Mouse (Mus musculus) E14TG2a.4 (cell line): ENCODE measurements around the gene Nodal.

Source experiments
- CTCF ChIP-seq: conservative IDR thresholded peaks from 2 replicates; pipeline ENCODE4 v1.5.1; 2014; ENCODE audit warnings: low read length
- NANOG ChIP-seq: IDR thresholded peaks from 2 replicates; pipeline ENCODE4 v1.6.1; 2014; ENCODE audit warnings: borderline replicate concordance, low read length, mixed read lengths
- POU5F1 ChIP-seq: IDR thresholded peaks from 2 replicates; pipeline ENCODE4 v1.6.1; 2014; ENCODE audit warnings: low read length, borderline replicate concordance

DNA sequence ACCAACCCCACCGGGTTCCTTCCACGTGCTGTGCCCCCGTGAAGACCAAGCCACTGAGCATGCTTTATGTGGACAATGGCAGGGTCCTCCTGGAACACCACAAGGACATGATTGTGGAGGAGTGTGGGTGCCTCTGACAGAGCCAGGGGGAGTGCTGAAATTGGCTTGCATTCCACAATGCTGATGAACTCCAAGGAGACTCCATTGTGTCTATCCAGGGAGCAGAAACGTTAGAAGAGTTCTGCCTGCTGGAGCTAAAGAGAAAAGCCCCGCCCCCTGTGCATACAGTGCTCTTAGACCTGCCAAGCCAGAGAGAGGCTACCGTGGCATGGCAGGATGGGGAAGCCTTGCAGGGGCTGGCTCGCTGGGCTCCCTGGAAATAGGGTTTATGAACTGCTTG, 6.7 kb downstream of the Nodal start:
- TF ChIP-seq CTCF (no peak), POU5F1 (no peak), NANOG (no peak)
